Mouse (Mus musculus) MEL (cell line): ENCODE results near the gene Tpd52l2. TPM values are rescaled to one million over a fixed set of nuclear protein-coding genes. Genes with fewer than 3 reads are reported as not detected.

Experiments used
- DNase-seq: peaks from one replicate; pipeline ENCODE4 v3.0.0; 2011; ENCODE audit warnings: low read depth, low spot score
- H3K27ac ChIP-seq: 2 replicates; pipeline ENCODE4 v1.5.1; 2012; ENCODE audit warnings: low read depth, mild to moderate bottlenecking, control low read depth, low read length, moderate library complexity; ENCODE audit not compliant: control insufficient read depth
- H3K27me3 ChIP-seq, 2 experiments: fragments of 150-350 bp in 1 of 2; sonication (generic) in 1 of 2; 2 replicates each; pipeline ENCODE4 v1.6.1; 2012; ENCODE audit warnings: low read length in 2 of 2, mild to moderate bottlenecking in 2 of 2, improper control_type of control experiment in 1 of 2, moderate library complexity in 1 of 2; ENCODE audit not compliant: insufficient read depth in 2 of 2, control insufficient read depth in 1 of 2
- H3K36me3 ChIP-seq, 2 experiments: 2 replicates each; pipeline ENCODE4 v1.6.1; 2012 to 2014; ENCODE audit warnings: low read length in 2 of 2, improper control_type of control experiment in 1 of 2, inconsistent platforms in 1 of 2, mild to moderate bottlenecking in 1 of 2; ENCODE audit not compliant: insufficient read depth in 2 of 2, control insufficient read depth in 1 of 2
- H3K4me1 ChIP-seq, 2 experiments: fragments of 150-350 bp in 1 of 2; sonication (generic) in 1 of 2; 2 replicates each; pipeline ENCODE4 v1.6.1; 2012; ENCODE audit warnings: low read length in 2 of 2, improper control_type of control experiment in 1 of 2, mild to moderate bottlenecking in 1 of 2; ENCODE audit not compliant: insufficient read depth in 2 of 2, control insufficient read depth in 1 of 2
- H3K4me3 ChIP-seq, 2 experiments: fragments of 150-350 bp in 1 of 2; sonication (generic) in 1 of 2; 2 replicates each; pipeline ENCODE4 v1.5.1; 2012; ENCODE audit warnings: low read depth in 2 of 2, low read length in 2 of 2, mild to moderate bottlenecking in 2 of 2, moderate library complexity in 2 of 2, control low read depth in 1 of 2, improper control_type of control experiment in 1 of 2; ENCODE audit not compliant: control insufficient read depth in 1 of 2, insufficient read depth in 1 of 2
- H3K79me2 ChIP-seq: 2 replicates; pipeline ENCODE4 v1.6.1; 2012; ENCODE audit warnings: mild to moderate bottlenecking, low read length, moderate library complexity; ENCODE audit not compliant: control insufficient read depth, poor library complexity, insufficient read depth
- H3K9ac ChIP-seq: 2 replicates; pipeline ENCODE4 v1.6.1; 2012; ENCODE audit warnings: low read depth, mild to moderate bottlenecking, control low read depth, low read length, moderate library complexity; ENCODE audit not compliant: control insufficient read depth, poor library complexity, severe bottlenecking
- H3K9me3 ChIP-seq: fragments of 150-350 bp; sonication (generic); replicated peaks from 2 replicates; pipeline ENCODE4 v1.6.1; 2012; ENCODE audit warnings: mild to moderate bottlenecking, low read length, improper control_type of control experiment, moderate library complexity; ENCODE audit not compliant: insufficient read depth
- BHLHE40 ChIP-seq: IDR thresholded peaks from 2 replicates; pipeline ENCODE4 v1.6.1; 2012; ENCODE audit warnings: low read depth, mild to moderate bottlenecking, inconsistent platforms, low read length, improper control_type of control experiment, borderline replicate concordance
- CHD1 ChIP-seq: IDR thresholded peaks from 2 replicates; pipeline ENCODE4 v1.6.1; 2012; ENCODE audit warnings: low read depth, mild to moderate bottlenecking, inconsistent platforms, low read length, improper control_type of control experiment
- E2F4 ChIP-seq: IDR thresholded peaks from 2 replicates; pipeline ENCODE4 v1.6.1; 2011; ENCODE audit warnings: low read depth, low read length, improper control_type of control experiment, borderline replicate concordance
- ELF1 ChIP-seq: IDR thresholded peaks from 2 replicates; pipeline ENCODE4 v1.6.1; 2014; ENCODE audit warnings: low read depth, mild to moderate bottlenecking, inconsistent platforms, low read length, improper control_type of control experiment, moderate library complexity
- ETS1 ChIP-seq: IDR thresholded peaks from 2 replicates; pipeline ENCODE4 v1.6.1; 2012; ENCODE audit warnings: low read depth, mild to moderate bottlenecking, inconsistent platforms, low read length, improper control_type of control experiment, moderate library complexity
- GATA1 ChIP-seq: IDR thresholded peaks from 2 replicates; pipeline ENCODE4 v1.6.1; 2011; ENCODE audit warnings: low read depth, low read length, improper control_type of control experiment
- HCFC1 ChIP-seq: IDR thresholded peaks from 2 replicates; pipeline ENCODE4 v1.6.1; 2012; ENCODE audit warnings: low read depth, mild to moderate bottlenecking, inconsistent platforms, low read length, improper control_type of control experiment, moderate library complexity
- KAT2A ChIP-seq: conservative IDR thresholded peaks from 2 replicates; pipeline ENCODE4 v1.6.1; 2012; ENCODE audit warnings: low read depth, low read length, improper control_type of control experiment, inconsistent platforms
- MAFK ChIP-seq: IDR thresholded peaks from 2 replicates; pipeline ENCODE4 v1.6.1; 2011; ENCODE audit warnings: low read depth, mild to moderate bottlenecking, low read length, improper control_type of control experiment, borderline replicate concordance
- MAX ChIP-seq: IDR thresholded peaks from 2 replicates; pipeline ENCODE4 v1.6.1; 2011; ENCODE audit warnings: low read length, improper control_type of control experiment
- MAZ ChIP-seq: IDR thresholded peaks from 2 replicates; pipeline ENCODE4 v1.6.1; 2012; ENCODE audit warnings: low read depth, mild to moderate bottlenecking, inconsistent platforms, low read length, improper control_type of control experiment
- MEF2A ChIP-seq: IDR thresholded peaks from 2 replicates; pipeline ENCODE4 v1.6.1; 2014; ENCODE audit warnings: low read depth, mild to moderate bottlenecking, inconsistent platforms, low read length, improper control_type of control experiment; ENCODE audit not compliant: poor library complexity, insufficient replicate concordance, severe bottlenecking; ENCODE audit errors: extremely low read depth
- MXI1 ChIP-seq: IDR thresholded peaks from 2 replicates; pipeline ENCODE4 v1.6.1; 2011; ENCODE audit warnings: mild to moderate bottlenecking, low read depth, low read length, improper control_type of control experiment
- MYB ChIP-seq: IDR thresholded peaks from 2 replicates; pipeline ENCODE4 v1.6.1; 2011; ENCODE audit warnings: mild to moderate bottlenecking, low read depth, low read length, improper control_type of control experiment
- NRF1 ChIP-seq: IDR thresholded peaks from 2 replicates; pipeline ENCODE4 v1.6.1; 2014; ENCODE audit warnings: low read depth, mild to moderate bottlenecking, inconsistent platforms, low read length, improper control_type of control experiment, moderate library complexity; ENCODE audit not compliant: poor library complexity, insufficient read depth, severe bottlenecking
- POLR2AphosphoS5 ChIP-seq: IDR thresholded peaks from 2 replicates; pipeline ENCODE4 v1.6.1; 2012; ENCODE audit warnings: low read depth, borderline replicate concordance, mild to moderate bottlenecking, inconsistent platforms, low read length, moderate library complexity, mixed read lengths
- RCOR1 ChIP-seq: IDR thresholded peaks from 2 replicates; pipeline ENCODE4 v1.6.1; 2012; ENCODE audit warnings: low read depth, mild to moderate bottlenecking, inconsistent platforms, low read length, improper control_type of control experiment
- SIN3A ChIP-seq: IDR thresholded peaks from 2 replicates; pipeline ENCODE4 v1.6.1; 2012; ENCODE audit warnings: low read length, improper control_type of control experiment, inconsistent platforms
- SMC3 ChIP-seq: IDR thresholded peaks from 2 replicates; pipeline ENCODE4 v1.6.1; 2011; ENCODE audit warnings: low read depth, low read length, improper control_type of control experiment
- TBP ChIP-seq: IDR thresholded peaks from 2 replicates; pipeline ENCODE4 v1.8.0; 2011; ENCODE audit warnings: low read depth, low read length, improper control_type of control experiment
- USF1 ChIP-seq: IDR thresholded peaks from 2 replicates; pipeline ENCODE4 v1.6.1; 2014; ENCODE audit warnings: low read depth, mild to moderate bottlenecking, inconsistent platforms, low read length, improper control_type of control experiment, moderate library complexity
- USF2 ChIP-seq, 2 experiments: IDR thresholded peaks; 2 replicates each; pipeline ENCODE4 v1.6.1; 2011 to 2012; ENCODE audit warnings: improper control_type of control experiment in 2 of 2, low read length in 2 of 2, borderline replicate concordance in 1 of 2, inconsistent platforms in 1 of 2, low read depth in 1 of 2, mild to moderate bottlenecking in 1 of 2; ENCODE audit not compliant: insufficient read depth in 1 of 2
- ZC3H11A ChIP-seq: IDR thresholded peaks from 2 replicates; pipeline ENCODE4 v1.6.1; 2012; ENCODE audit warnings: low read depth, mild to moderate bottlenecking, inconsistent platforms, low read length, improper control_type of control experiment
- ZNF384 ChIP-seq: IDR thresholded peaks from 2 replicates; pipeline ENCODE4 v1.6.1; 2012; ENCODE audit warnings: low read depth, mild to moderate bottlenecking, inconsistent platforms, low read length, improper control_type of control experiment
- polyA plus RNA-seq, 2 experiments: library from polyadenylated mRNA; stranded (reverse) in 1 of 2; unstranded in 1 of 2; fragments of >175 nt in 1 of 2; fragments of >200 nt in 1 of 2; gene quantifications; 2 replicates each; pipeline versions ENCODE4 v1.2.1 to v1.2.4; 2012; ENCODE audit warnings: low replicate concordance in 2 of 2, low read depth in 1 of 2; ENCODE audit not compliant: insufficient read length in 2 of 2, insufficient read depth in 1 of 2, missing spikeins in 1 of 2
- total RNA-seq: library from RNA; depleted of rRNA; stranded (reverse); fragments of 300-350 nt; gene quantifications from 2 replicates; pipeline ENCODE4 v1.2.3, GENCODE M21; 2012

The Tpd52l2 gene
- total and polyA plus RNA-seq, 3 experiments: 99.5 to 119 TPM; not detected in 1

DNA sequence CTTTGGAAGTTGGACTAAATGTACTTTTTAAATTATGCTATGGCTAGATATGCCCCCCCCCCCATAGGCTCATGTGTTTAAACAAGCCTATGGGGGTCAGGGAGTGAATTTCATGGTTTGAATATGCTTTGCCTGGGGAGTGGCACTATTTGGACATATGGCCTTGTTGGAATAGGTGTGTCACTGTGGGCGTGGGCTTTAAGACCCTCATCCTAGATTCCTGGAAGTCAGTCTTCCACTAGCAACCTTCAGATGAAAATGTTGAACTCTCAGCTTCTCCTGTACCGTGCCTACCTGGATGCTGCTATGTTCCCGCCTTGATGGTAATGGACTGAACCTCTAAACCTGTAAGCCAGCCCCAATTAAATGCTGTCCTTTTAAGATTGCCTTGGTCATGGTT lies 35.6 kb downstream of the Tpd52l2 start:
- Histone ChIP-seq H3K9me3 (no peaks in the 10 kb centered on the region), H3K4me3 (no peak overlapping the region), H3K9ac (no peak overlapping the region), H3K27ac (no peak overlapping the region), H3K79me2 (peaks cover 62% of the 10 kb centered on the region), H3K27me3 (no peaks in the 10 kb centered on the region), H3K36me3 (peaks cover 9 to 17% of the 10 kb centered on the region in 2 experiments), H3K4me1 (peaks cover 0 to 6% of the 10 kb centered on the region in 2 experiments; a peak in 3 of 4 replicates)
- DNase-seq: no peak
- TF ChIP-seq ZC3H11A (no peak), ELF1 (no peak), SMC3 (no peak), NRF1 (no peak), POLR2AphosphoS5 (no peak), GATA1 (no peak), HCFC1 (no peak), MAX (no peak)

DNA sequence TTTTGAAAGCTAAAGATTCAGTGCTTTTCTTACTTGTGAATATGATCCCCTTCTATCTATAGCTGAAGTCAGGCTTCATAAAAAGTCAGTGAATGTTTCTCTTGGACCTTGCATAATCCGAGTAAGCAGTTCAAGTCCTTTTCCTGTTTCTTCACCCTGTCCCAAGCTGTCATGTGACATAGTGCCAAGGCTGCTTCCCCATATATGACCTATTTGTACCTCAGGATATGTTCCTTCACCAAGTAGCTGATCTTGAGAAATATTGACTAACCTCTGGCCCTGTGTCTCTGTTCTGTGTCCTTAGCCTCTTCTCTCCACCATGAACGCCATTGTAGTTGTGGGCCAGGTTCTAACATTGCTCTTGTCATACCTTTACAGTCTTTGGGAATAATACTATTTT lies 39.5 kb downstream of the Tpd52l2 start:
- peaks cover 3 to 12% of the 10 kb centered on the region in 2 experiments for H3K36me3 ChIP-seq

DNA sequence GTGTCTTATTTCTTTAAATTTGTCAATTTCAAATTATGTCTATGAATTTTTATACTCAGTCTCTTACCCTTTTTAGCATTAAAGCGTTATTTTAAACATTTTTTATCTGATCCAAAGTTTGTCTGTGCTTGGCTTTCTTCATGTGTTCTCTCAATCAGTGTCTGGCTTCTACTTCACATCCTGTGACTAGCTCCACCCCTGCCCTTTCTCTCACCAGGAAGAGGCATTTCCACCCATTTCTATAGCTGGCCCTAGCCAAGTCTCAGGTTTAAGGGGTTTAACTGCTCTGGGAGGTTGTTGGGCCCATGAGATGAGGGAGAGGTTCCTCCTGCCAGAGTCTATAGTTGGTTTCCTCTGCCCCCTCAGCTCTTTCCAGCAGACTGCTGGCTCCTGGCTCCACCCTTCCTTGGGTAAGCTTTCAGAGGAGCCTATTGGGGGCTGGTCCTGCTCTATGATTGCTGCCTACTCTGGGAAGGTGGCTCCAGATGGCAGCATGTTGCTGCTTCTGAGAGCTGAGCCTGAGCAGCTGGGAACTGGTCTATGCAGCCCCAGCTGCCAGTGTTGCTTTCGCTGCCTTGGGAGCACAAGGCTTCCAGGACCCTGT lies 40.6 kb downstream of the Tpd52l2 start:
- no peaks in the 10 kb centered on the region for H3K27me3 ChIP-seq
- peak overlapping the region; percentile 19; the same call in 1 of the 2 replicates for H3K27ac ChIP-seq
- TF ChIP-seq CHD1 (no peak), BHLHE40 (no peak), ETS1 (no peak), ZNF384 (no peak), TBP (no peak), MYB (no peak), MXI1 (no peak), MEF2A (no peak), NRF1 (no peak), SIN3A (no peak), KAT2A (no peak), RCOR1 (no peak), USF2 (IDR thresholded peaks at IDR 0.05; ENCODE audit: borderline replicate concordance in 1 of 2, insufficient read depth in 1 of 2, low read depth in 1 of 2, low read length in 2 of 2) (no peak), POLR2AphosphoS5 (no peak), MAZ (no peak), HCFC1 (no peak), ZC3H11A (no peak), MAFK (no peak), E2F4 (no peak)

More for the DNA sequence above, 39.5 kb downstream of the Tpd52l2 start:
- Histone ChIP-seq H3K4me3 (no peak overlapping the region), H3K9ac (no peak overlapping the region), H3K9me3 (no peaks in the 10 kb centered on the region), H3K4me1 (peaks cover 0 to 9% of the 10 kb centered on the region in 2 experiments; a peak in 3 of 4 replicates), H3K27ac (no peak overlapping the region), H3K79me2 (peaks cover 57% of the 10 kb centered on the region), H3K27me3 (no peaks in the 10 kb centered on the region)
- TF ChIP-seq ZNF384 (no peak), USF1 (peak; percentile 56)
- no peak for DNase-seq

More for the DNA sequence above, 40.6 kb downstream of the Tpd52l2 start:
- no peak overlapping the region for H3K9ac ChIP-seq
- peaks cover 9 to 13% of the 10 kb centered on the region in 2 experiments for H3K36me3 ChIP-seq
- DNase-seq: peak; percentile 29
- H3K4me3 ChIP-seq: no peak overlapping the region
- H3K79me2 ChIP-seq: peaks cover 52% of the 10 kb centered on the region
- peaks cover 0 to 9% of the 10 kb centered on the region in 2 experiments; a peak in 3 of 4 replicates for H3K4me1 ChIP-seq
- no peaks in the 10 kb centered on the region for H3K9me3 ChIP-seq
